Mouse (Mus musculus) kidney, adult 10 weeks (tissue): ENCODE data around the gene Rcan3. TPM values are rescaled to one million over a fixed set of nuclear protein-coding genes. Genes with fewer than 3 reads are reported as not detected.

Source experiments
- polyA plus RNA-seq: library from polyadenylated mRNA; stranded (reverse); fragments of 350-450 nt; fragmentation: Illumina TruSeq; extraction: RNeasy Lipid Tissue Mini Kit (QIAGEN cat#74804); gene quantifications from one replicate; pipeline ENCODE4 v1.2.3, GENCODE M21; 2014; ENCODE audit warnings: low read depth, low replicate concordance

Rcan3 gene
- 9.6 TPM for polyA plus RNA-seq

GRCm38 (mm10) chr4:135433443-135434394, at the start of gene Rcan3:
Gene Rcan3, minus strand, starts transcription at chr4:135433853.

GRCm38 (mm10) chr4:135397991-135398390, 35.7 kb downstream of the Rcan3 start, which contains the start of gene Ncmap:
Gene Ncmap, minus strand, starts transcription at chr4:135398227.

Other genes with a start within 250 kb of the Rcan3 start
- gene Clic4, start 161.0 kb downstream of the Rcan3 start, polyA plus RNA-seq: 158 TPM
- gene Srrm1, start 80.5 kb downstream of the Rcan3 start, polyA plus RNA-seq: 151 TPM
- gene Ncmap, start 35.6 kb downstream of the Rcan3 start, polyA plus RNA-seq: 0.32 TPM
- 0.40 TPM for gene Stpg1, start 60.9 kb upstream of the Rcan3 start, polyA plus RNA-seq
- 6.9 TPM for gene Nipal3, start 61.2 kb upstream of the Rcan3 start, polyA plus RNA-seq
- gene Grhl3, start 139.8 kb upstream of the Rcan3 start, polyA plus RNA-seq: not detected